ENCODE assay signal across 8 mouse cellular contexts in genomic region chr11:20035343-20035928, GRCm38 (mm10).
DNase-seq lines count a peak whose midpoint lies in the region; ATAC-seq and TF ChIP-seq lines count a peak whose summit lies in the region.

No protein-coding gene starts in this region.

- H3K27ac ChIP-seq in hindbrain, postnatal 0 days = no peak overlapping the region
- no peak overlapping the region for H3K27ac ChIP-seq in midbrain, embryonic 15.5 days

- peak; percentile 69 for DNase-seq in left cerebral cortex, adult 11 months (ENCODE audit: low spot score)
- no peak for DNase-seq in left cerebral cortex, postnatal 10 days (ENCODE audit: extremely low spot score in 1 of 2, low spot score in 2 of 2)
- peak; percentile 81 for DNase-seq in MN1 (ENCODE audit: low spot score)
- no peak for DNase-seq in hindbrain, postnatal 0 days (ENCODE audit: low spot score)
- peak; percentile 60 to 69 for DNase-seq in right cerebral cortex, postnatal 10 days (ENCODE audit: low spot score in 2 of 2)
- DNase-seq in spleen, postnatal 14 days (ENCODE audit: low spot score in 2 of 2) = no peak
- no peak for DNase-seq in gastrocnemius, adult 18-20 months (ENCODE audit: low spot score)

- intact Hi-C loops in left cerebral cortex, postnatal 10 days (cut with DNase I) = loop anchor here (10.0 kb wide), 1 partner anchor 201 kb away; no protein-coding TSS in a partner anchor

- no peak overlapping the region for H3K4me3 ChIP-seq in hindbrain, postnatal 0 days (ENCODE audit: low read length)
- H3K4me3 ChIP-seq in midbrain, embryonic 15.5 days = no peak overlapping the region

- no peak overlapping the region for H3K4me2 ChIP-seq in hindbrain, postnatal 0 days (ENCODE audit: low read depth, low read length)
- no peak overlapping the region for H3K4me2 ChIP-seq in midbrain, embryonic 15.5 days

- no peak for TF ChIP-seq CTCF in hindbrain, postnatal 0 days (IDR thresholded peaks at IDR 0.05; ENCODE audit: low read depth)

- H3K9me3 ChIP-seq in hindbrain, postnatal 0 days (ENCODE audit: low read length) = no peaks in the 10 kb centered on the region
- H3K9me3 ChIP-seq in midbrain, embryonic 15.5 days = no peaks in the 10 kb centered on the region

- no peaks in the 10 kb centered on the region for H3K27me3 ChIP-seq in hindbrain, postnatal 0 days (ENCODE audit: insufficient read depth, low read length)
- no peaks in the 10 kb centered on the region for H3K27me3 ChIP-seq in midbrain, embryonic 15.5 days (replicated peaks)

- peak; percentile 31; the same call in 1 of the 2 replicates for ATAC-seq in hindbrain, postnatal 0 days
- no peak for ATAC-seq in midbrain, embryonic 15.5 days (replicated peaks)

- no peaks in the 10 kb centered on the region for H3K36me3 ChIP-seq in hindbrain, postnatal 0 days (ENCODE audit: insufficient read depth, low read length)
- no peaks in the 10 kb centered on the region for H3K36me3 ChIP-seq in midbrain, embryonic 15.5 days (replicated peaks)

- no peaks in the 10 kb centered on the region for H3K4me1 ChIP-seq in hindbrain, postnatal 0 days (ENCODE audit: insufficient read depth, low read length)
- peaks cover 8% of the 10 kb centered on the region; the same call in 1 of the 2 replicates for H3K4me1 ChIP-seq in midbrain, embryonic 15.5 days

- 65% methylated on average over 11 of the region's 11 CpGs for WGBS in hindbrain, postnatal 0 days
- WGBS in midbrain, embryonic 15.5 days = 64% methylated on average over 11 of the region's 11 CpGs

- no peak overlapping the region for H3K9ac ChIP-seq in hindbrain, postnatal 0 days (replicated peaks; ENCODE audit: low read length)
- no peak overlapping the region for H3K9ac ChIP-seq in midbrain, embryonic 15.5 days

Comparison
In these comparisons a context has a peak if more than half of its experiments do, and no peak if none do; other contexts are left out.
1. DNase-seq: peak in left cerebral cortex, adult 11 months (single experiment), MN1 (single experiment) and right cerebral cortex, postnatal 10 days (2 of 2); none in left cerebral cortex, postnatal 10 days (0 of 2), hindbrain, postnatal 0 days (single experiment), spleen, postnatal 14 days (0 of 2) and gastrocnemius, adult 18-20 months (single experiment).